In genomic region chr19:7309738-7310330, GRCm38 (mm10) we compare ENCODE assay signal across 9 mouse cellular contexts. TPM values are rescaled to one million over a fixed set of nuclear protein-coding genes. Genes with fewer than 3 reads are reported as not detected.
DNase-seq lines count a peak whose midpoint lies in the region; ATAC-seq and TF ChIP-seq lines count a peak whose summit lies in the region.
"Had no signal": no experiment of that assay in that cellular context is flagged by ENCODE, and none has a peak within 500 bp of the region (broad histone marks: within the 10 kb centered on the region; RNA-seq: fewer than 3 reads in every experiment).

No protein-coding gene starts in this region.

- no peak overlapping the region for H3K4me3 ChIP-seq in heart, adult 2 months
- H3K4me3 ChIP-seq in midbrain, embryonic 11.5 days (ENCODE audit: low read depth, low read length) = no peak overlapping the region
- no peak overlapping the region for H3K4me3 ChIP-seq in midbrain, embryonic 16.5 days (ENCODE audit: low read depth, low read length)
- H3K4me3 ChIP-seq in kidney, embryonic 14.5 days (ENCODE audit: low read length) = no peak overlapping the region
- H3K4me3 ChIP-seq: forebrain, embryonic 15.5 days had no signal

- intact Hi-C loops in heart, adult 2 months (cut with DNase I) = loop anchor here (5.0 kb wide), 1 partner anchor 32 kb away; the partner anchor contains the start of gene Mark2

- no peak overlapping the region for H3K4me2 ChIP-seq in midbrain, embryonic 11.5 days
- H3K4me2 ChIP-seq in midbrain, embryonic 16.5 days (ENCODE audit: low read length) = no peak overlapping the region
- H3K4me2 ChIP-seq in kidney, embryonic 14.5 days (replicated peaks; ENCODE audit: low read depth, low read length) = no peak overlapping the region
- H3K4me2 ChIP-seq: forebrain, embryonic 15.5 days had no signal

- no peak for ATAC-seq in midbrain, embryonic 11.5 days (ENCODE audit: low FRiP score)
- no peak for ATAC-seq in midbrain, embryonic 16.5 days
- ATAC-seq in kidney, embryonic 14.5 days (ENCODE audit: low FRiP score, low TSS enrichment) = no peak
- no peak for ATAC-seq in CD4-positive, CD25-positive, alpha-beta regulatory T cell, adult 4 months
- ATAC-seq: forebrain, embryonic 15.5 days had no signal

- no peak for TF ChIP-seq CTCF in heart, adult 2 months (IDR thresholded peaks at IDR 0.05)

- no peak for DNase-seq in heart, adult 2 months
- no peak for DNase-seq in heart, adult 8-10 months (ENCODE audit: low spot score)
- peak; percentile 83 for DNase-seq in midbrain, embryonic 11.5 days (ENCODE audit: low spot score, missing footprints)
- DNase-seq in T-cell, adult 2 months (ENCODE audit: low spot score) = no peak
- DNase-seq in layer of hippocampus, postnatal 36 days = no peak

- 41% methylated on average over 2 of the region's 2 CpGs for WGBS in heart, adult 2 months
- WGBS in midbrain, embryonic 11.5 days = 68% methylated on average over 2 of the region's 2 CpGs
- WGBS in midbrain, embryonic 16.5 days = 68% methylated on average over 2 of the region's 2 CpGs
- WGBS in kidney, embryonic 14.5 days = 50% methylated on average over 2 of the region's 2 CpGs

- no peaks in the 10 kb centered on the region for H3K27me3 ChIP-seq in heart, adult 2 months (ENCODE audit: control insufficient read depth, insufficient read depth, low read length)
- H3K27me3 ChIP-seq in midbrain, embryonic 11.5 days (ENCODE audit: control insufficient read depth, insufficient read depth, low read length) = no peaks in the 10 kb centered on the region
- H3K27me3 ChIP-seq in midbrain, embryonic 16.5 days (ENCODE audit: control insufficient read depth, insufficient read depth, low read depth, low read length) = no peaks in the 10 kb centered on the region
- no peaks in the 10 kb centered on the region for H3K27me3 ChIP-seq in kidney, embryonic 14.5 days (ENCODE audit: control insufficient read depth, insufficient read depth, low read length)
- H3K27me3 ChIP-seq: forebrain, embryonic 15.5 days had no signal

- no peak for TF ChIP-seq POLR2A in heart, adult 2 months (IDR thresholded peaks at IDR 0.05; ENCODE audit: insufficient read depth, low read depth, low read length)

- H3K79me2 ChIP-seq in heart, adult 2 months (replicated peaks; ENCODE audit: control insufficient read depth, insufficient read depth, low read length) = peaks cover 3% of the 10 kb centered on the region; the same call in 1 of the 2 replicates

- peaks cover 42% of the 10 kb centered on the region for H3K4me1 ChIP-seq in heart, adult 2 months (ENCODE audit: control insufficient read depth, insufficient read depth, low read length)
- H3K4me1 ChIP-seq in midbrain, embryonic 11.5 days (ENCODE audit: control insufficient read depth, insufficient read depth, low read length) = peaks cover 20% of the 10 kb centered on the region
- H3K4me1 ChIP-seq in midbrain, embryonic 16.5 days (ENCODE audit: control insufficient read depth, insufficient read depth, low read length) = peaks cover 28% of the 10 kb centered on the region
- H3K4me1 ChIP-seq in kidney, embryonic 14.5 days (ENCODE audit: control insufficient read depth, insufficient read depth, low read length) = peaks cover 66% of the 10 kb centered on the region

- no peaks in the 10 kb centered on the region for H3K9me3 ChIP-seq in midbrain, embryonic 11.5 days (ENCODE audit: control insufficient read depth, low read length)
- no peaks in the 10 kb centered on the region for H3K9me3 ChIP-seq in midbrain, embryonic 16.5 days (replicated peaks; ENCODE audit: control insufficient read depth, low read length, poor library complexity, severe bottlenecking)
- H3K9me3 ChIP-seq in kidney, embryonic 14.5 days (ENCODE audit: control insufficient read depth, low read length) = no peaks in the 10 kb centered on the region
- H3K9me3 ChIP-seq: forebrain, embryonic 15.5 days had no signal

- H3K9ac ChIP-seq in heart, adult 2 months (ENCODE audit: low read depth, low read length) = no peak overlapping the region
- no peak overlapping the region for H3K9ac ChIP-seq in midbrain, embryonic 11.5 days (ENCODE audit: low read length)
- H3K9ac ChIP-seq in midbrain, embryonic 16.5 days (ENCODE audit: low read depth, low read length) = no peak overlapping the region
- no peak overlapping the region for H3K9ac ChIP-seq in kidney, embryonic 14.5 days (ENCODE audit: low read depth, low read length)
- H3K9ac ChIP-seq: forebrain, embryonic 15.5 days had no signal

- H3K36me3 ChIP-seq in heart, adult 2 months (ENCODE audit: control insufficient read depth, insufficient read depth, low read length) = peaks cover 12% of the 10 kb centered on the region; the same call in 1 of the 2 replicates
- no peaks in the 10 kb centered on the region for H3K36me3 ChIP-seq in midbrain, embryonic 11.5 days (ENCODE audit: control insufficient read depth, insufficient read depth, low read length)
- no peaks in the 10 kb centered on the region for H3K36me3 ChIP-seq in midbrain, embryonic 16.5 days (ENCODE audit: control insufficient read depth, insufficient read depth, low read length)
- no peaks in the 10 kb centered on the region for H3K36me3 ChIP-seq in kidney, embryonic 14.5 days (ENCODE audit: control insufficient read depth, insufficient read depth, low read length)
- H3K36me3 ChIP-seq: forebrain, embryonic 15.5 days had no signal

- peak overlapping the region; percentile 72 for H3K27ac ChIP-seq in heart, adult 2 months
- H3K27ac ChIP-seq in midbrain, embryonic 11.5 days (ENCODE audit: low read depth, low read length) = no peak overlapping the region
- no peak overlapping the region for H3K27ac ChIP-seq in midbrain, embryonic 16.5 days (ENCODE audit: low read length)
- peak overlapping the region; percentile 81; the same call in 1 of the 2 replicates for H3K27ac ChIP-seq in kidney, embryonic 14.5 days (ENCODE audit: low read depth, low read length)

- no peak for TF ChIP-seq EP300 in heart, adult 2 months (IDR thresholded peaks at IDR 0.05; ENCODE audit: insufficient read depth, low read depth, low read length)

RNA-seq across cellular contexts. Expression of gene Mark2, which starts 31.8 kb away (rescaled TPM):
- total RNA-seq in heart, adult 2 months (2021) = 10 to 100 TPM; 46.2 to 53.8 TPM
- 53.1 and 56.7 TPM in 2 replicates for polyA plus RNA-seq in heart, adult 2 months (2012; rRNA removed)
- total RNA-seq in heart, adult 8-10 months (2022) = 10 to 100 TPM; 44.5 to 54.2 (median 47.1) TPM
- polyA plus RNA-seq in midbrain, embryonic 11.5 days (2014; fragmentation: Nextera tagmentation; extraction: Ambion mirVana) = 43.0 and 53.9 TPM in 2 replicates
- 42.2 and 43.8 TPM in 2 replicates for polyA plus RNA-seq in midbrain, embryonic 16.5 days (2015; fragmentation: Nextera tagmentation; extraction: Ambion mirVana)
- polyA plus RNA-seq in kidney, embryonic 14.5 days (2014; fragmentation: Nextera tagmentation; extraction: Ambion mirVana) = 51.9 and 54.9 TPM in 2 replicates
- 100 to 1,000 TPM; 111 to 118 TPM for total RNA-seq in layer of hippocampus, postnatal 36 days (2021)
- polyA plus RNA-seq in CD4-positive, CD25-positive, alpha-beta regulatory T cell, adult 4 months (2017; shearing (Covaris generic)) = 10 to 100 TPM; 53.0 to 75.8 TPM

RNA-seq across cellular contexts. Expression of gene Rcor2, which starts 42.7 kb away (rescaled TPM):
- 1 to 10 TPM; 5.7 to 7.6 TPM for total RNA-seq in heart, adult 2 months (2021)
- polyA plus RNA-seq in heart, adult 2 months (2012; rRNA removed) = 11.6 and 12.7 TPM in 2 replicates
- 10 to 100 TPM in 1 of 4 experiments, 1 to 10 TPM in 3; 5.5 to 12.7 (median 7.3) TPM for total RNA-seq in heart, adult 8-10 months (2022)
- polyA plus RNA-seq in midbrain, embryonic 11.5 days (2014; fragmentation: Nextera tagmentation; extraction: Ambion mirVana) = 33.8 and 36.9 TPM in 2 replicates
- 17.9 and 20.1 TPM in 2 replicates for polyA plus RNA-seq in midbrain, embryonic 16.5 days (2015; fragmentation: Nextera tagmentation; extraction: Ambion mirVana)
- 9.8 and 16.0 TPM in 2 replicates for polyA plus RNA-seq in kidney, embryonic 14.5 days (2014; fragmentation: Nextera tagmentation; extraction: Ambion mirVana)
- 10 to 100 TPM; 17.5 to 18.7 TPM for total RNA-seq in layer of hippocampus, postnatal 36 days (2021)
- under 1 TPM in 1 of 2 experiments, not detected in 1; 0.42 TPM for polyA plus RNA-seq in CD4-positive, CD25-positive, alpha-beta regulatory T cell, adult 4 months (2017; shearing (Covaris generic))

Comparison
In these comparisons a context has a peak if more than half of its experiments do, and no peak if none do; other contexts are left out.
1. H3K27ac ChIP-seq: peak in heart, adult 2 months (single experiment) and kidney, embryonic 14.5 days (single experiment); none in midbrain, embryonic 11.5 days (single experiment) and midbrain, embryonic 16.5 days (single experiment).